Mouse (Mus musculus) liver, embryonic 13.5 days (tissue): Measurements from ENCODE around the gene Prss2. TPM values are rescaled to one million over a fixed set of nuclear protein-coding genes. Genes with fewer than 3 reads are reported as not detected.
"Not testable (repeated sequence)": the region's sequence is repeated elsewhere in the genome, so short reads cannot be mapped to it uniquely, and the experiment has no call there.

Experiments
- ATAC-seq: fragments of 200-750 bp; cut with Nextera tagmentation; 2 replicates; pipeline ENCODE4 v1.8.0; 2017; ENCODE audit warnings: low read depth, mild to moderate bottlenecking, moderate number of reproducible peaks, moderate library complexity
- DNase-seq: peaks from one replicate; pipeline ENCODE4 v3.0.0; 2022
- H3K27ac ChIP-seq: fragments of 300-500 bp; sonication (generic); 2 replicates; pipeline ENCODE4 v1.5.1; 2015; ENCODE audit warnings: moderate library complexity, mild to moderate bottlenecking, inconsistent platforms
- H3K27me3 ChIP-seq: fragments of 300-500 bp; sonication (generic); 2 replicates; pipeline ENCODE4 v1.6.1; 2015; ENCODE audit warnings: mild to moderate bottlenecking, inconsistent platforms
- H3K36me3 ChIP-seq: fragments of 300-500 bp; sonication (generic); 2 replicates; pipeline ENCODE4 v1.6.1; 2015; ENCODE audit warnings: mild to moderate bottlenecking, inconsistent platforms
- H3K4me1 ChIP-seq: fragments of 300-500 bp; sonication (generic); replicated peaks from 2 replicates; pipeline ENCODE4 v1.6.1; 2015; ENCODE audit warnings: inconsistent platforms
- H3K4me2 ChIP-seq: fragments of 300-500 bp; sonication (generic); 2 replicates; pipeline ENCODE4 v1.6.1; 2015; ENCODE audit warnings: inconsistent platforms, mild to moderate bottlenecking, moderate library complexity
- H3K4me3 ChIP-seq: fragments of 300-500 bp; sonication (generic); replicated peaks from 2 replicates; pipeline ENCODE4 v1.5.1; 2015; ENCODE audit warnings: mild to moderate bottlenecking, inconsistent platforms
- H3K9ac ChIP-seq: fragments of 300-500 bp; sonication (generic); 2 replicates; pipeline ENCODE4 v1.6.1; 2015; ENCODE audit warnings: mild to moderate bottlenecking, inconsistent platforms
- H3K9me3 ChIP-seq: fragments of 300-500 bp; sonication (generic); replicated peaks from 2 replicates; pipeline ENCODE4 v1.6.1; 2016; ENCODE audit warnings: inconsistent platforms
- WGBS: fragments of 180-500 bp; shearing (Covaris S2); methylation state at CpG from one replicate; pipeline ENCODE4 v1.1.7; 2015; ENCODE audit not compliant: insufficient replicate concordance; 5-methylcytosine and 5-hydroxymethylcytosine counted together
- polyA plus RNA-seq: library from polyadenylated mRNA; unstranded; fragments of >200 nt; fragmentation: Nextera tagmentation; extraction: Ambion mirVana; gene quantifications from 2 replicates; pipeline ENCODE4 v1.2.1, GENCODE M21; 2015

Prss2 gene
- polyA plus RNA-seq, result not detected in 2 replicates

- Histone ChIP-seq H3K4me2 (no peak within 1 kb of the TSS), H3K36me3 (no peaks in the 10 kb centered on the region), H3K4me1 (no peaks in the 10 kb centered on the region), H3K9ac (no peak within 1 kb of the TSS), H3K4me3 (no peak within 1 kb of the TSS), H3K9me3 (no peaks in the 10 kb centered on the region), H3K27ac (no peak within 1 kb of the TSS), H3K27me3 (no peaks in the 10 kb centered on the region)
- 38% methylated on average over 1 of the region's 1 CpGs for WGBS
- ATAC-seq, result no peak
- no peak for DNase-seq
Observed at GRCm38 (mm10) chr6:41521487-41521886, at the start of gene Prss2. Gene Prss2, plus strand, starts transcription at chr6:41521787.

- ATAC-seq (no peak), DNase-seq (no peak)
- H3K36me3 ChIP-seq, result no peaks in the 10 kb centered on the region
- H3K9ac ChIP-seq, result no peak overlapping the region
- H3K4me1 ChIP-seq, result no peaks in the 10 kb centered on the region
- H3K4me2 ChIP-seq, result no peak overlapping the region
- H3K27me3 ChIP-seq, result no peaks in the 10 kb centered on the region
- WGBS, result 53% methylated on average over 3 of the region's 3 CpGs
- H3K4me3 ChIP-seq, result no peak overlapping the region
- no peak overlapping the region for H3K27ac ChIP-seq
- H3K9me3 ChIP-seq, result no peaks in the 10 kb centered on the region
Observed at GRCm38 (mm10) chr6:41499374-41499773, 22.2 kb upstream of the Prss2 start.

- ATAC-seq (no peak), DNase-seq (no peak)
- WGBS, result 60% methylated on average over 2 of the region's 2 CpGs
- Histone ChIP-seq H3K9ac (no peak overlapping the region), H3K4me2 (no peak overlapping the region), H3K27ac (no peak overlapping the region), H3K4me1 (no peaks in the 10 kb centered on the region), H3K4me3 (no peak overlapping the region), H3K9me3 (no peaks in the 10 kb centered on the region), H3K36me3 (no peaks in the 10 kb centered on the region), H3K27me3 (no peaks in the 10 kb centered on the region)
Observed at GRCm38 (mm10) chr6:41504915-41505314, 16.7 kb upstream of the Prss2 start.

- no peak overlapping the region for H3K9ac ChIP-seq
- H3K9me3 ChIP-seq, result no peaks in the 10 kb centered on the region
- no peaks in the 10 kb centered on the region for H3K4me1 ChIP-seq
- no peak overlapping the region for H3K4me2 ChIP-seq
- ATAC-seq, result no peak
- WGBS, result 59% methylated on average over 6 of the region's 6 CpGs
- no peaks in the 10 kb centered on the region for H3K36me3 ChIP-seq
- no peak for DNase-seq
- no peak overlapping the region for H3K4me3 ChIP-seq
- no peak overlapping the region for H3K27ac ChIP-seq
- no peaks in the 10 kb centered on the region for H3K27me3 ChIP-seq
Observed at GRCm38 (mm10) chr6:41505323-41505722, 16.3 kb upstream of the Prss2 start.

- no peak overlapping the region for H3K4me3 ChIP-seq
- no peaks in the 10 kb centered on the region for H3K4me1 ChIP-seq
- no peak overlapping the region for H3K9ac ChIP-seq
- no peak overlapping the region for H3K4me2 ChIP-seq
- H3K36me3 ChIP-seq, result no peaks in the 10 kb centered on the region
- no peaks in the 10 kb centered on the region for H3K27me3 ChIP-seq
- WGBS, result 41% methylated on average over 6 of the region's 6 CpGs
- no peak overlapping the region for H3K27ac ChIP-seq
- no peak for ATAC-seq
- H3K9me3 ChIP-seq, result no peaks in the 10 kb centered on the region
- DNase-seq, result no peak
Observed at GRCm38 (mm10) chr6:41518017-41518524, 3.5 kb upstream of the Prss2 start.

GRCm38 (mm10) chr6:41526453-41526852, 4.9 kb downstream of the Prss2 start:
- no peaks in the 10 kb centered on the region for H3K4me1 ChIP-seq
- H3K4me3 ChIP-seq, result no peak overlapping the region
- ATAC-seq, result no peak
- H3K27ac ChIP-seq, result no peak overlapping the region
- no peaks in the 10 kb centered on the region for H3K36me3 ChIP-seq
- H3K4me2 ChIP-seq, result no peak overlapping the region
- no peaks in the 10 kb centered on the region for H3K27me3 ChIP-seq
- H3K9me3 ChIP-seq, result no peaks in the 10 kb centered on the region
- DNase-seq, result no peak
- H3K9ac ChIP-seq, result no peak overlapping the region

- DNase-seq, result no peak
- no peak overlapping the region for H3K27ac ChIP-seq
- H3K9me3 ChIP-seq, result no peaks in the 10 kb centered on the region
- ATAC-seq, result no peak
- H3K27me3 ChIP-seq, result no peaks in the 10 kb centered on the region
- H3K4me2 ChIP-seq, result no peak overlapping the region
- H3K9ac ChIP-seq, result no peak overlapping the region
- no peaks in the 10 kb centered on the region for H3K36me3 ChIP-seq
- H3K4me1 ChIP-seq, result no peaks in the 10 kb centered on the region
- H3K4me3 ChIP-seq, result no peak overlapping the region
- 57% methylated on average over 1 of the region's 1 CpGs for WGBS
Observed at GRCm38 (mm10) chr6:41527402-41527801, 5.8 kb downstream of the Prss2 start.

- 30% methylated on average over 2 of the region's 2 CpGs for WGBS
- not testable (repeated sequence) for H3K9ac ChIP-seq, H3K27ac ChIP-seq, ATAC-seq, DNase-seq, H3K36me3 ChIP-seq, H3K4me3 ChIP-seq, H3K9me3 ChIP-seq, H3K27me3 ChIP-seq, H3K4me1 ChIP-seq, H3K4me2 ChIP-seq
Observed at GRCm38 (mm10) chr6:41529987-41530386, 8.4 kb downstream of the Prss2 start.

- no peak for DNase-seq
- H3K27me3 ChIP-seq, result no peaks in the 10 kb centered on the region
- H3K4me3 ChIP-seq, result no peak overlapping the region
- H3K4me2 ChIP-seq, result no peak overlapping the region
- H3K36me3 ChIP-seq, result no peaks in the 10 kb centered on the region
- no peak overlapping the region for H3K27ac ChIP-seq
- WGBS, result 55% methylated on average over 4 of the region's 4 CpGs
- no peaks in the 10 kb centered on the region for H3K9me3 ChIP-seq
- no peak for ATAC-seq
- no peak overlapping the region for H3K9ac ChIP-seq
- no peaks in the 10 kb centered on the region for H3K4me1 ChIP-seq
Observed at GRCm38 (mm10) chr6:41532181-41532580, 10.6 kb downstream of the Prss2 start.

- no peak for ATAC-seq
- H3K4me1 ChIP-seq, result no peaks in the 10 kb centered on the region
- H3K4me3 ChIP-seq, result no peak overlapping the region
- no peak for DNase-seq
- 61% methylated on average over 8 of the region's 8 CpGs for WGBS
- H3K4me2 ChIP-seq, result no peak overlapping the region
- H3K36me3 ChIP-seq, result no peaks in the 10 kb centered on the region
- no peak overlapping the region for H3K9ac ChIP-seq
- no peaks in the 10 kb centered on the region for H3K27me3 ChIP-seq
- no peaks in the 10 kb centered on the region for H3K9me3 ChIP-seq
- H3K27ac ChIP-seq, result no peak overlapping the region
Observed at GRCm38 (mm10) chr6:41532687-41533284, 11.2 kb downstream of the Prss2 start.

GRCm38 (mm10) chr6:41537376-41537775, 15.8 kb downstream of the Prss2 start:
- H3K4me2 ChIP-seq, result no peak overlapping the region
- H3K4me3 ChIP-seq, result no peak overlapping the region
- WGBS, result 86% methylated on average over 1 of the region's 1 CpGs
- H3K4me1 ChIP-seq, result peaks cover 19% of the 10 kb centered on the region
- no peaks in the 10 kb centered on the region for H3K27me3 ChIP-seq
- no peak for DNase-seq
- H3K9me3 ChIP-seq, result no peaks in the 10 kb centered on the region
- ATAC-seq, result no peak
- no peak overlapping the region for H3K27ac ChIP-seq
- no peak overlapping the region for H3K9ac ChIP-seq
- no peaks in the 10 kb centered on the region for H3K36me3 ChIP-seq

- DNase-seq, result not testable (repeated sequence)
Observed at GRCm38 (mm10) chr6:41538296-41538695, 16.7 kb downstream of the Prss2 start.

More at GRCm38 (mm10) chr6:41538296-41538695, 16.7 kb downstream of the Prss2 start:
- H3K27ac ChIP-seq, H3K9me3 ChIP-seq, H3K4me3 ChIP-seq, H3K4me2 ChIP-seq, H3K9ac ChIP-seq, H3K36me3 ChIP-seq, ATAC-seq, H3K27me3 ChIP-seq: not testable (repeated sequence)
- H3K4me1 ChIP-seq, result peaks cover 22% of the 10 kb centered on the region
- 67% methylated on average over 6 of the region's 8 CpGs for WGBS
